Comparison of ENCODE assay signal across 23 mouse cellular contexts in the genomic region with DNA sequence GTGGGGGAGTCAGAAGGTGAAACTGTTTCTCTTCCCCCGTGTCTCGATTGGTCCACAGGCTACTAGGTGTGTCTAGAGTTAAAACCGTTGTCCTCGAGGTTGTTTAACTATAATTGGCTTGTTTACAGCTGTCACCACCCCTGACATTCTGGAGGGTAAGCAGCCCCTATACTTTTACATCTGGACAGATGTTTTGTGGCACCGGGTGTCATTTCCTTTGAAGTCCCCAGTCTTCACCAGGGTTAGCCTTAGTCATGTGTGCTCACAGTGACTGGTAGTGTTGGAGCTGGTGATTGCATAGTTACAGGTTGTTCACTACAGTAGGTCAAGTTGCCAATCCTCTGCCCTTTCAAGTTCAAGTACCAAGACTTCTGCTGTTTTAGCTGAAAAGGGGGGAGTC.
DNase-seq lines count a peak whose midpoint lies in the region; ATAC-seq lines count a peak whose summit lies in the region.
"Had no signal": no experiment of that assay in that cellular context is flagged by ENCODE, and none has a peak within 500 bp of the region (broad histone marks: within the 10 kb centered on the region; RNA-seq: fewer than 3 reads in every experiment).

No protein-coding gene starts in this region.

- WGBS in hindbrain, embryonic 11.5 days, result 88% methylated on average over 5 of the region's 5 CpGs
- 53% methylated on average over 5 of the region's 5 CpGs for whole genome bisulfite sequencing in kidney, embryonic 16.5 days

- DNase-seq in CD4-positive, CD25-positive, alpha-beta regulatory T cell, adult 2 months (ENCODE audit: low read depth, low spot score), result peak; percentile 53
- DNase-seq in T-cell, adult 2 months (ENCODE audit: low spot score), result peak; percentile 30
- peak; percentile 21 for DNase-seq in naive thymus-derived CD4-positive, alpha-beta T cell, adult 2 months (ENCODE audit: low read depth)
- DNase-seq in cerebellum, adult 18-20 months, result no peak
- no peak for DNase-seq in hindbrain, embryonic 11.5 days (ENCODE audit: low spot score)
- DNase-seq: adrenal gland, postnatal 10 days; adrenal gland, postnatal 36 days; B cell, adult 2 months; cerebellum, postnatal 25 days; forebrain, postnatal 0 days; gastrocnemius, adult 2 months; gastrocnemius, postnatal 14 days; heart, adult 18-20 months; kidney, adult 18-20 months had no signal

- ATAC-seq in hindbrain, embryonic 11.5 days (ENCODE audit: low FRiP score), result no peak
- no peak for ATAC-seq in kidney, embryonic 16.5 days (ENCODE audit: low FRiP score, low TSS enrichment)
- ATAC-seq: forebrain, embryonic 14.5 days; forebrain, postnatal 0 days; hindbrain, embryonic 16.5 days; inflammation-experienced regulatory T-cells, adult 6 months; intestine, embryonic 16.5 days had no signal

- H3K36me3 ChIP-seq in hindbrain, embryonic 11.5 days (ENCODE audit: control insufficient read depth, insufficient read depth, low read length), result no peaks in the 10 kb centered on the region
- H3K36me3 ChIP-seq in kidney, embryonic 16.5 days (ENCODE audit: insufficient read depth, low read length), result 0 out of 2 replicates have a peak, but pooled peaks cover under 1% of the 10 kb centered on the region
- H3K36me3 ChIP-seq: embryonic facial prominence, embryonic 12.5 days; embryonic facial prominence, embryonic 15.5 days; hindbrain, embryonic 13.5 days had no signal

- no peak overlapping the region for H3K27ac ChIP-seq in hindbrain, embryonic 11.5 days (ENCODE audit: low read depth, low read length)
- no peak overlapping the region for H3K27ac ChIP-seq in kidney, embryonic 16.5 days (ENCODE audit: low read length)
- H3K27ac ChIP-seq: embryonic facial prominence, embryonic 12.5 days; embryonic facial prominence, embryonic 15.5 days; gastrocnemius, adult 2 months; hindbrain, embryonic 13.5 days had no signal

- H3K4me2 ChIP-seq in hindbrain, embryonic 11.5 days (replicated peaks; ENCODE audit: low read depth, low read length), result no peak overlapping the region
- H3K4me2 ChIP-seq in kidney, embryonic 16.5 days (replicated peaks; ENCODE audit: low read depth, low read length), result no peak overlapping the region
- H3K4me2 ChIP-seq: embryonic facial prominence, embryonic 12.5 days; embryonic facial prominence, embryonic 15.5 days; heart, embryonic 11.5 days; hindbrain, embryonic 13.5 days had no signal

- no peaks in the 10 kb centered on the region for H3K9me3 ChIP-seq in hindbrain, embryonic 11.5 days (ENCODE audit: control insufficient read depth, low read length)
- no peaks in the 10 kb centered on the region for H3K9me3 ChIP-seq in kidney, embryonic 16.5 days (ENCODE audit: low read length)
- H3K9me3 ChIP-seq: embryonic facial prominence, embryonic 12.5 days; embryonic facial prominence, embryonic 15.5 days; hindbrain, embryonic 13.5 days had no signal

- no peak overlapping the region for H3K4me3 ChIP-seq in hindbrain, embryonic 11.5 days (ENCODE audit: low read depth, low read length)
- H3K4me3 ChIP-seq in kidney, embryonic 16.5 days (ENCODE audit: low read length), result no peak overlapping the region
- H3K4me3 ChIP-seq: embryonic facial prominence, embryonic 12.5 days; embryonic facial prominence, embryonic 15.5 days; gastrocnemius, adult 2 months; hindbrain, embryonic 13.5 days had no signal

- 0 out of 2 replicates have a peak, but pooled peaks cover 2% of the 10 kb centered on the region for H3K27me3 ChIP-seq in hindbrain, embryonic 11.5 days (ENCODE audit: control insufficient read depth, insufficient read depth, low read length)
- no peaks in the 10 kb centered on the region for H3K27me3 ChIP-seq in kidney, embryonic 16.5 days (ENCODE audit: insufficient read depth, low read length)
- H3K27me3 ChIP-seq: embryonic facial prominence, embryonic 15.5 days had no signal

- H3K9ac ChIP-seq in hindbrain, embryonic 11.5 days (ENCODE audit: low read depth, low read length), result no peak overlapping the region
- H3K9ac ChIP-seq in kidney, embryonic 16.5 days (replicated peaks; ENCODE audit: low read length), result no peak overlapping the region
- H3K9ac ChIP-seq: embryonic facial prominence, embryonic 12.5 days; embryonic facial prominence, embryonic 15.5 days; forebrain, postnatal 0 days; hindbrain, embryonic 13.5 days had no signal

- no peaks in the 10 kb centered on the region for H3K4me1 ChIP-seq in hindbrain, embryonic 11.5 days (replicated peaks; ENCODE audit: control insufficient read depth, insufficient read depth, low read length)
- H3K4me1 ChIP-seq in kidney, embryonic 16.5 days (ENCODE audit: insufficient read depth, low read length), result peaks cover 11% of the 10 kb centered on the region; the same call in 1 of the 2 replicates

Comparison
In these comparisons a context has a peak if more than half of its experiments do, and no peak if none do; other contexts are left out.
1. DNase-seq: peak in CD4-positive, CD25-positive, alpha-beta regulatory T cell, adult 2 months (single experiment), T-cell, adult 2 months (single experiment) and naive thymus-derived CD4-positive, alpha-beta T cell, adult 2 months (single experiment); none in cerebellum, adult 18-20 months (0 of 2) and hindbrain, embryonic 11.5 days (single experiment).